Mouse (Mus musculus) intestine, embryonic 14.5 days (tissue): ENCODE measurements around the gene Ttl. TPM values are rescaled to one million over a fixed set of nuclear protein-coding genes. Genes with fewer than 3 reads are reported as not detected.

Source experiments
- ATAC-seq: fragments of 200-750 bp; cut with Nextera tagmentation; replicated peaks from 2 replicates; pipeline ENCODE4 v1.8.0; 2017; ENCODE audit warnings: low read depth, moderate number of reproducible peaks, moderate TSS enrichment, moderate library complexity; ENCODE audit not compliant: low FRiP score, low TSS enrichment
- DNase-seq: peaks from one replicate; pipeline ENCODE4 v3.0.0-alpha.2; 2018; ENCODE audit warnings: low spot score
- H3K27ac ChIP-seq: fragments of 300-500 bp; sonication (generic); 2 replicates; pipeline ENCODE4 v1.5.1; 2014; ENCODE audit warnings: low read depth, mild to moderate bottlenecking, control low read depth
- H3K27me3 ChIP-seq: fragments of 300-500 bp; sonication (generic); replicated peaks from 2 replicates; pipeline ENCODE4 v1.6.1; 2014; ENCODE audit warnings: low read length, control low read depth; ENCODE audit not compliant: control insufficient read depth, insufficient read depth
- H3K36me3 ChIP-seq: fragments of 300-500 bp; sonication (generic); 2 replicates; pipeline ENCODE4 v1.6.1; 2014; ENCODE audit warnings: low read length, control low read depth; ENCODE audit not compliant: control insufficient read depth, insufficient read depth
- H3K4me1 ChIP-seq: fragments of 300-500 bp; sonication (generic); replicated peaks from 2 replicates; pipeline ENCODE4 v1.6.1; 2014; ENCODE audit warnings: low read length, control low read depth, mixed read lengths; ENCODE audit not compliant: control insufficient read depth, insufficient read depth
- H3K4me2 ChIP-seq: fragments of 300-500 bp; sonication (generic); 2 replicates; pipeline ENCODE4 v1.6.1; 2014; ENCODE audit warnings: low read length
- H3K4me3 ChIP-seq: fragments of 300-500 bp; sonication (generic); 2 replicates; pipeline ENCODE4 v1.5.1; 2014; ENCODE audit warnings: low read depth, low read length, control low read depth, mixed read lengths
- H3K9ac ChIP-seq: fragments of 300-500 bp; sonication (generic); 2 replicates; pipeline ENCODE4 v1.6.1; 2014; ENCODE audit warnings: mild to moderate bottlenecking, low read length
- H3K9me3 ChIP-seq: fragments of 300-500 bp; sonication (generic); 2 replicates; pipeline ENCODE4 v1.6.1; 2016; ENCODE audit warnings: low read length, control low read depth; ENCODE audit not compliant: control insufficient read depth
- WGBS: fragments of 180-500 bp; shearing (Covaris S2); extraction: QIAGEN DNeasy Blood & Tissue Kit; methylation state at CpG from one replicate; pipeline ENCODE4 v1.1.7; 2014; 5-methylcytosine and 5-hydroxymethylcytosine counted together
- polyA plus RNA-seq: library from polyadenylated mRNA; unstranded; fragments of >200 nt; fragmentation: Nextera tagmentation; extraction: Ambion mirVana; gene quantifications from 2 replicates; pipeline ENCODE4 v1.2.1, GENCODE M21; 2014

The Ttl gene
- polyA plus RNA-seq, result 16.2 and 17.5 TPM in 2 replicates

- H3K9me3 ChIP-seq, result no peaks in the 10 kb centered on the region
- WGBS, result 1% methylated on average over 62 of the region's 62 CpGs
Observed at GRCm38 (mm10) chr2:129065437-129066282, at the start of gene Ttl. Ttl (plus strand) TSS chr2:129065942.

GRCm38 (mm10) chr2:129020106-129020505 lies 45.6 kb upstream of the Ttl start:
- Histone ChIP-seq H3K4me2 (no peak overlapping the region), H3K36me3 (0 out of 2 replicates have a peak, but pooled peaks cover 5% of the 10 kb centered on the region), H3K27ac (no peak overlapping the region), H3K4me1 (no peaks in the 10 kb centered on the region), H3K9me3 (no peaks in the 10 kb centered on the region), H3K9ac (no peak overlapping the region), H3K27me3 (no peaks in the 10 kb centered on the region), H3K4me3 (no peak overlapping the region)
- DNase-seq, result no peak
- ATAC-seq, result no peak
- WGBS, result 52% methylated on average over 2 of the region's 2 CpGs

More at GRCm38 (mm10) chr2:129065437-129066282, at the start of gene Ttl:
- peak; percentile 94 for ATAC-seq
- Histone ChIP-seq H3K27me3 (no peaks in the 10 kb centered on the region), H3K4me3 (peak within 1 kb of the TSS; percentile 91), H3K4me2 (peak within 1 kb of the TSS; percentile 79), H3K27ac (peak within 1 kb of the TSS; percentile 71), H3K36me3 (no peaks in the 10 kb centered on the region), H3K4me1 (peaks cover 11% of the 10 kb centered on the region), H3K9ac (peak within 1 kb of the TSS; percentile 77)
- peak; percentile 87 for DNase-seq

- H3K4me2 ChIP-seq, result no peak overlapping the region
- H3K27me3 ChIP-seq, result no peaks in the 10 kb centered on the region
- H3K4me3 ChIP-seq, result no peak overlapping the region
- ATAC-seq (no peak), DNase-seq (no peak)
- no peaks in the 10 kb centered on the region for H3K9me3 ChIP-seq
- H3K4me1 ChIP-seq, result no peaks in the 10 kb centered on the region
- H3K9ac ChIP-seq, result no peak overlapping the region
- H3K36me3 ChIP-seq, result no peaks in the 10 kb centered on the region
- WGBS, result 73% methylated on average over 9 of the region's 9 CpGs
- H3K27ac ChIP-seq, result no peak overlapping the region
Observed at GRCm38 (mm10) chr2:129024820-129025219, 40.9 kb upstream of the Ttl start.

GRCm38 (mm10) chr2:129035381-129035780 lies 30.4 kb upstream of the Ttl start:
- H3K4me2 ChIP-seq, result no peak overlapping the region
- DNase-seq (no peak), ATAC-seq (no peak)
- no peak overlapping the region for H3K4me3 ChIP-seq
- 79% methylated on average over 5 of the region's 5 CpGs for WGBS
- no peaks in the 10 kb centered on the region; the same call in 1 of the 2 replicates for H3K4me1 ChIP-seq
- no peak overlapping the region for H3K27ac ChIP-seq
- H3K9me3 ChIP-seq, result no peaks in the 10 kb centered on the region
- H3K27me3 ChIP-seq, result peaks cover 37% of the 10 kb centered on the region
- no peaks in the 10 kb centered on the region for H3K36me3 ChIP-seq
- H3K9ac ChIP-seq, result no peak overlapping the region

- Histone ChIP-seq H3K27me3 (peaks cover 42% of the 10 kb centered on the region), H3K4me1 (no peaks in the 10 kb centered on the region; the same call in 1 of the 2 replicates), H3K4me3 (peak overlapping the region; percentile 31), H3K27ac (no peak overlapping the region), H3K9ac (0 out of 2 replicates have a peak overlapping the region, but pooled peaks have one; percentile 17), H3K4me2 (peak overlapping the region; percentile 55), H3K9me3 (no peaks in the 10 kb centered on the region), H3K36me3 (no peaks in the 10 kb centered on the region)
- WGBS, result 29% methylated on average over 15 of the region's 15 CpGs
- ATAC-seq (no peak), DNase-seq (no peak)
Observed at GRCm38 (mm10) chr2:129038426-129038936, 27.3 kb upstream of the Ttl start.

GRCm38 (mm10) chr2:129038937-129039631 lies 26.7 kb upstream of the Ttl start:
- Histone ChIP-seq H3K4me1 (no peaks in the 10 kb centered on the region; the same call in 1 of the 2 replicates), H3K9me3 (no peaks in the 10 kb centered on the region), H3K4me2 (peak overlapping the region; percentile 55), H3K4me3 (peak overlapping the region; percentile 31), H3K27ac (no peak overlapping the region), H3K36me3 (no peaks in the 10 kb centered on the region), H3K9ac (peak overlapping the region; percentile 23), H3K27me3 (peaks cover 42% of the 10 kb centered on the region)
- peak; percentile 60 for ATAC-seq
- peak; percentile 69 for DNase-seq
- 1% methylated on average over 62 of the region's 62 CpGs for WGBS

GRCm38 (mm10) chr2:129040567-129040966 lies 25.2 kb upstream of the Ttl start:
- no peak for ATAC-seq
- WGBS, result 27% methylated on average over 6 of the region's 6 CpGs
- Histone ChIP-seq H3K9ac (no peak overlapping the region), H3K27me3 (peaks cover 42% of the 10 kb centered on the region), H3K27ac (no peak overlapping the region), H3K4me2 (no peak overlapping the region), H3K4me3 (no peak overlapping the region), H3K4me1 (no peaks in the 10 kb centered on the region; the same call in 1 of the 2 replicates), H3K9me3 (no peaks in the 10 kb centered on the region), H3K36me3 (no peaks in the 10 kb centered on the region)
- DNase-seq, result no peak

- Histone ChIP-seq H3K27me3 (no peaks in the 10 kb centered on the region), H3K4me3 (no peak overlapping the region), H3K4me2 (no peak overlapping the region), H3K36me3 (no peaks in the 10 kb centered on the region), H3K27ac (no peak overlapping the region), H3K9ac (no peak overlapping the region), H3K4me1 (no peaks in the 10 kb centered on the region; the same call in 1 of the 2 replicates), H3K9me3 (no peaks in the 10 kb centered on the region)
- no peak for DNase-seq
- WGBS, result 46% methylated on average over 6 of the region's 6 CpGs
- ATAC-seq, result no peak
Observed at GRCm38 (mm10) chr2:129046172-129046845, 19.4 kb upstream of the Ttl start.
